9 mouse cellular contexts compared by ENCODE assay signal in genomic region chr14:72708581-72708991, GRCm38 (mm10). TPM values are rescaled to one million over a fixed set of nuclear protein-coding genes. Genes with fewer than 3 reads are reported as not detected.
DNase-seq lines count a peak whose midpoint lies in the region; ATAC-seq lines count a peak whose summit lies in the region.
"Had no signal": no experiment of that assay in that cellular context is flagged by ENCODE, and none has a peak within 500 bp of the region (broad histone marks: within the 10 kb centered on the region; RNA-seq: fewer than 3 reads in every experiment).

No protein-coding gene starts in this region.

- H3K4me3 ChIP-seq in hindbrain, embryonic 16.5 days (ENCODE audit: low read length) = peak overlapping the region; percentile 97

- no peaks in the 10 kb centered on the region for H3K9me3 ChIP-seq in hindbrain, embryonic 16.5 days (ENCODE audit: control insufficient read depth, low read length)

- 27% methylated on average over 11 of the region's 11 CpGs for WGBS in hindbrain, embryonic 16.5 days

- intact Hi-C loops in heart, postnatal 36 days (cut with DNase I) = loop anchor here (2.0 to 5.0 kb wide), 2 partner anchors 41 to 106 kb away; no protein-coding TSS in a partner anchor

- ATAC-seq in common myeloid progenitor, adult 5-6 weeks (replicated peaks; ENCODE audit: low read depth, poor library complexity, severe bottlenecking) = peak; percentile 20
- ATAC-seq in hindbrain, embryonic 16.5 days = no peak
- ATAC-seq in megakaryocyte, adult 5-6 weeks (ENCODE audit: poor library complexity, severe bottlenecking) = peak; percentile 29

- peak overlapping the region; percentile 96 for H3K9ac ChIP-seq in hindbrain, embryonic 16.5 days (ENCODE audit: low read depth, low read length)

- no peaks in the 10 kb centered on the region for H3K36me3 ChIP-seq in hindbrain, embryonic 16.5 days (ENCODE audit: control insufficient read depth, insufficient read depth, low read length)

- H3K27me3 ChIP-seq in hindbrain, embryonic 16.5 days (replicated peaks; ENCODE audit: control insufficient read depth, insufficient read depth, low read length) = no peaks in the 10 kb centered on the region
- H3K27me3 ChIP-seq: Patski had no signal

- H3K4me1 ChIP-seq in hindbrain, embryonic 16.5 days (ENCODE audit: control insufficient read depth, insufficient read depth, low read depth, low read length) = peaks cover 7% of the 10 kb centered on the region

- DNase-seq in heart, adult 11 months = peak; percentile 81
- DNase-seq in heart, postnatal 36 days = no peak
- peak; percentile 78 for DNase-seq in A20 (ENCODE audit: low read depth, low spot score)
- no peak for DNase-seq in adrenal gland, adult 18-20 months (ENCODE audit: low spot score in 2 of 2)
- no peak for DNase-seq in urinary bladder, postnatal 25 days (ENCODE audit: low spot score)

- H3K27ac ChIP-seq in hindbrain, embryonic 16.5 days (ENCODE audit: low read depth, low read length) = no peak overlapping the region

- H3K4me2 ChIP-seq in hindbrain, embryonic 16.5 days (ENCODE audit: low read length) = peak overlapping the region; percentile 74

RNA-seq across cellular contexts. Expression of gene Fndc3a, which starts 1.2 kb away (rescaled TPM):
- 10 to 100 TPM; 13.9 to 15.2 TPM for total RNA-seq in heart, postnatal 36 days (2021)
- total RNA-seq in common myeloid progenitor, adult 5-6 weeks (2017) = 37.3 and 43.8 TPM in 2 replicates
- 46.2 and 57.1 TPM in 2 replicates for polyA plus RNA-seq in hindbrain, embryonic 16.5 days (2015; fragmentation: Nextera tagmentation; extraction: Ambion mirVana)
- 38.7 and 43.2 TPM in 2 replicates for total RNA-seq in megakaryocyte, adult 5-6 weeks (2015)
- total RNA-seq in megakaryocyte, adult 5-6 weeks (2017) = 40.7 and 49.9 TPM in 2 replicates
- total RNA-seq in adrenal gland, adult 18-20 months (2021) = 10 to 100 TPM; 78.7 to 79.2 TPM

Comparison
In these comparisons a context has a peak if more than half of its experiments do, and no peak if none do; other contexts are left out.
1. DNase-seq: peak in heart, adult 11 months (single experiment) and A20 (single experiment); none in heart, postnatal 36 days (0 of 2), adrenal gland, adult 18-20 months (0 of 2) and urinary bladder, postnatal 25 days (single experiment).